Mouse (Mus musculus): ENCODE data around the gene Olfr58.
"Not testable (repeated sequence)": the region's sequence is repeated elsewhere in the genome, so short reads cannot be mapped to it uniquely, and the experiment has no call there.

The Olfr58 gene

GRCm38 (mm10) chr9:19779983-19780382, at the start of gene Olfr58:
Olfr58 (plus strand) TSS chr9:19780283.
- no peak for DNase-seq (ENCODE audit: low spot score in 2 of 2)

DNA sequence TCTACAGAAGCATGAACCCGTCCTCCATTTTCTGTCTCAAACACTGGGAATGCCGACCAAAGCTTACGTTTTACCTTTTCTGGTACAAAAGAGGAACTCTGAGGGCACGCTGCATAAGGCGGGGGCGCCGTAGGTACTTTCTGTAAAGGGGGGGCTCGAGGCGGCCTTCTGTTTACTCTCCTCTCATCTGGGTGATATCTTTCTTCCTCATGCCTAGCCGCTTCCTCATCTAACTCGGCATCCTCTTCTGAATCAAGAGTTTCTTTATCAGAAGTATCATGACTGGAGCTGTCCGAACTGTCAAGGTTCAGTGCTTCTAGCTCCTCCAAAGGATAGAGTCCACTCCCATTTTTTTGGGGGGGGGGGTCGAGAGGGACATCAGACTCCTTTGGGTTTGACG, 10.9 kb upstream of the Olfr58 start:
- no peak for DNase-seq (ENCODE audit: low spot score in 2 of 2)

DNA sequence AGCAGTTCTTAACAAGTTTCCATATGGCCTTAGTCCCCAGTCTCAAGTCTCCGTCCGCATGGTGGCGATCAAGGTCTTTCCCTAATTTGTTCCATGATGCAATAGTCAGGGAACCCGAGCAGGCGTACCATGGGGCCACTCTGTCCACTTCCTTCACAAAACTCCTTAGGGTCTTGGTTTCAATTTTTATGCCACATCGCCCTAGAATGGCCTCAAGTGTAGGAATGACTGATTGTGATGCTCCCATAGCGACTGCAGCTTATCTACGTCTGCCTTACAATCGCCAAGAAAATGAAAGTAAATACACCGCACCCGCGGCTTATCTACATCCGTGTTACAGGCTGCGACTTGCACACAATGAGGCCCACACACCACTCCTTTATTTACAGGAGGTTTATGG, 10.4 kb upstream of the Olfr58 start:
- DNase-seq (ENCODE audit: low spot score in 2 of 2) = no peak

GRCm38 (mm10) chr9:19803000-19803399, 22.9 kb downstream of the Olfr58 start:
- DNase-seq (ENCODE audit: low spot score in 2 of 2) = no peak

DNA sequence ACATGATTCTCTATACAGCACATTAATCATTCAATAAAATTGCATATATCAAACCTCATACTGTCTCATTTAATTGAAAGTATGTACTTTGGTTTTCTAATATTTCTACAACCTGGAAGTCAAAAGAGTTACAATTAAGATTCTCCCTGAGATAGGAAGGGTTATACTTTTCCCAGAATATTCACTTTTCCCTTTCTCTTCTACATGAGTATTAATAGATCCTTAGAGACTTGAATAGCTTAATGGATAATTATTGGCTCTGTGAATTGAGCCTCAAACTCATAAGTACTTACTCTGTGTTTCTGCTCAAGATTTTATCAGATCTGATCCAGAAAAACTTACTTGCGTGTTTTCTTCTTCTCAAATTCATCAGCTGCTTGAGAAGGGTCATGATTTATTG, 24.5 kb downstream of the Olfr58 start, which contains the start of gene Olfr859:
TSS of gene Olfr859 (plus strand) at position 301 of the 400 bp plus-strand sequence.
- not testable (repeated sequence) for DNase-seq (ENCODE audit: low spot score in 2 of 2)
